Mouse (Mus musculus) heart, embryonic 10.5 days (tissue): ENCODE data around the gene Reps1. TPM values are rescaled to one million over a fixed set of nuclear protein-coding genes. Genes with fewer than 3 reads are reported as not detected.

Experiments
- DNase-seq: peaks from one replicate; pipeline ENCODE4 v3.0.0-alpha.2; 2017; ENCODE audit warnings: low spot score
- H3K27ac ChIP-seq: fragments of 300-500 bp; sonication (generic); 2 replicates; pipeline ENCODE4 v1.5.1; 2016; ENCODE audit warnings: mild to moderate bottlenecking
- H3K27me3 ChIP-seq: fragments of 300-500 bp; sonication (generic); 2 replicates; pipeline ENCODE4 v1.6.1; 2016; ENCODE audit warnings: mild to moderate bottlenecking; ENCODE audit not compliant: poor library complexity, insufficient read depth, severe bottlenecking
- H3K36me3 ChIP-seq: fragments of 300-500 bp; sonication (generic); 2 replicates; pipeline ENCODE4 v1.6.1; 2016; ENCODE audit warnings: mild to moderate bottlenecking, moderate library complexity
- H3K4me1 ChIP-seq: fragments of 300-500 bp; sonication (generic); 2 replicates; pipeline ENCODE4 v1.6.1; 2016; ENCODE audit warnings: mild to moderate bottlenecking
- H3K4me3 ChIP-seq: fragments of 300-500 bp; sonication (generic); 2 replicates; pipeline ENCODE4 v1.5.1; 2016; ENCODE audit warnings: mild to moderate bottlenecking, moderate library complexity
- H3K9me3 ChIP-seq: fragments of 300-500 bp; sonication (generic); 2 replicates; pipeline ENCODE4 v1.6.1; 2016; ENCODE audit warnings: mild to moderate bottlenecking, moderate library complexity
- WGBS: fragments of 180-500 bp; shearing (Covaris S2); methylation state at CpG from one replicate; pipeline ENCODE4 v1.1.7; 2016; 5-methylcytosine and 5-hydroxymethylcytosine counted together
- polyA plus RNA-seq: library from polyadenylated mRNA; unstranded; fragments of >200 nt; fragmentation: Nextera tagmentation; extraction: Ambion mirVana; gene quantifications from 2 replicates; pipeline ENCODE4 v1.2.1, GENCODE M21; 2016

The Reps1 gene
- polyA plus RNA-seq, 1 experiment from 2014 or later, result 10.6 TPM

GRCm38 (mm10) chr10:18046380-18046779, 9.3 kb upstream of the Reps1 start:
- DNase-seq, result no peak
- H3K27ac ChIP-seq, result no peak overlapping the region
- peaks cover 7% of the 10 kb centered on the region for H3K4me1 ChIP-seq
- no peaks in the 10 kb centered on the region for H3K9me3 ChIP-seq
- no peaks in the 10 kb centered on the region for H3K36me3 ChIP-seq
- H3K27me3 ChIP-seq, result no peaks in the 10 kb centered on the region
- H3K4me3 ChIP-seq, result no peak overlapping the region

DNA sequence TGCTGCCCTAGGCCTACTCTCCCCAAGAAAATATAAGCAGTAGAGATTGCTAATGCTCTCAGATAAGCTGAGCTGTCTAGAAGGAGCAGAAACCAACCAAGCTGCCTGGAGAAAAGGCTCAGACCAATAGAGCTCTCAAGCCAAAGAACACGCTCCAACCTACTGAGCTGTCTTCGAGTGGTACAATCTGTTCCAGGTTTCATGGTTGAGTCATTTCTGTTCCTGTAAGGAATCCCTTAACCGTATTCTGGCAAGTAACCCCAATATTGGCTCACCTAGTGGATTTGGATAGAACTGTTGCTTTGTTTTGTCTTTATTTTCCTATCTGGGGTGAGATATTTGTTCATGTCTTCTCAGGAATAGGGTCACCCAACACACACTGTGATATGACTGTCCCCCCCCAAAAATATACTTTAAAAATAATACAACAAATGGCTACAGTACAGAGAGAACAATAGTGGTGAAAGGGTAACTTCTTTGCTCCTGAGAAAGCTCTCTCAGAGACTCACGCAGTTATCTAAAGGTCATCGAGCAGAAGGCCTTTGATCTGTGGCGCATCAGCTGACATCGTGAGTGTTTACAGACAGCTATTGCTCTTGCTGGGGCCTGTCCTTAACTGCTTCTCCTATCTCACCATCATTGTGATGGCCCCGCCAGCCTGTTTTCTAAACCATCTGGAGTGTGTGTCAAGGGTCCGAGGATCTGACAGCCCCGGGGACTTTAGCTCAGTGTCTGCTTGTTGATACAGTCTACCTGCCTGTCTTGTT, 8.1 kb upstream of the Reps1 start:
- H3K36me3 ChIP-seq, result no peaks in the 10 kb centered on the region

GRCm38 (mm10) chr10:18055009-18055695, 509 bp upstream of the Reps1 start:
- no peaks in the 10 kb centered on the region for H3K27me3 ChIP-seq
- 3% methylated on average over 46 of the region's 61 CpGs for WGBS
- peak overlapping the region; percentile 97 for H3K27ac ChIP-seq
- peak overlapping the region; percentile 99 for H3K4me3 ChIP-seq
- peak; percentile 92 for DNase-seq
- no peaks in the 10 kb centered on the region for H3K9me3 ChIP-seq
- no peaks in the 10 kb centered on the region for H3K36me3 ChIP-seq
- H3K4me1 ChIP-seq, result peaks cover 36% of the 10 kb centered on the region

More for the DNA sequence above, 8.1 kb upstream of the Reps1 start:
- Histone ChIP-seq H3K27ac (no peak overlapping the region), H3K27me3 (no peaks in the 10 kb centered on the region), H3K4me1 (peaks cover 7% of the 10 kb centered on the region), H3K9me3 (no peaks in the 10 kb centered on the region), H3K4me3 (no peak overlapping the region)
- 42% methylated on average over 10 of the region's 10 CpGs for WGBS
- DNase-seq, result no peak

DNA sequence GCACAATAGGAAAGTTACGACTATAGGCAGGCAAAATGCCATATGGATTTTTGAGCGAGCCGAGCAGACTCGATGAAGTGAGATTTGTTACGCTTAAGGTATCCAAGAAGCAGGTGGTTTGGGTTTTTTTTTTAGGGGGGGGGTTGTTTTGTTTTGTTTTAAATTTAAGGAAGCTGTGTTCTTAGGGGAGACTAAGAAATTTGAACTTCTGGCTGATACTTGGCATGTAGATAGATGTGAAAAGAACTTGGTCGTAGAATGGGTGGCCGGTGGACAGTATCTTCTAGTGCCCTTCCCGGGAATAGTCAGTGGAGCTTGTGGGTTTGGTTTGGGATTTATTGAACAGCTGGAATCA, 707 bp downstream of the Reps1 start:
- 2% methylated on average over 8 of the region's 8 CpGs for WGBS
- Histone ChIP-seq H3K4me3 (peak overlapping the region; percentile 99), H3K27me3 (no peaks in the 10 kb centered on the region), H3K36me3 (no peaks in the 10 kb centered on the region), H3K9me3 (no peaks in the 10 kb centered on the region), H3K4me1 (peaks cover 39% of the 10 kb centered on the region), H3K27ac (peak overlapping the region; percentile 97)
- DNase-seq, result no peak

DNA sequence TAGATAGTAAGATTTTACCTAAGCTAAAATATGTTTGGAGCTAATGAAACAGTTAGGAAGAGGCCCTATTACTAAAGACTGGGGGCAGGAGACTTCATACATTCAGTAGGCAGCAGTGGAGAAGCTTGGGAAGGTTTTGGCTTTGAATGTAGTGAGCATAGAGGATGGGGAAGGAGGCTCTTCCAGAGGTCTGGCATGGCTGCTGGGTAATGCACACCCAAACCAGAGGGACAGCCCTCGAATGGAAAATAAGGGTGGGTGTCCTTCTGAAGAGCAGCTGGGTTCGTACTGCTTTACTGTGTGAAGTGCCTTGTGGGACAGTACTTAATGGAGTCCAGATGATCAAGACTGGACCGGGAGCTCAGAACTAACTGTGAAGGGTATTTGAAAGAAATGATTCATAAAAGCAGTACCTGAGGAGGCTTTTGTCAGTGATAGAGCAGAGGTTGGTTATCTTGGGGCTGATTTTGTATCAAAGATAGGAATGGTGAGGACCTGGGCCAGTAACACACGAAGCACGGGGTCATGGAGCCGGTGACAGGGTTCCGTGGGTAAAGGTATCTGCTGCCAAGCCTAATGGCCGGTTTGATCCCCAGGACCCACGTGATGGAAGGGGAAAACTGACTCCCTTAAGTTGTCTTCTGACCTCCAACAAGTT, 3.1 kb downstream of the Reps1 start:
- no peak overlapping the region for H3K27ac ChIP-seq

GRCm38 (mm10) chr10:18059807-18060206, 4.1 kb downstream of the Reps1 start:
- WGBS, result 70% methylated on average over 13 of the region's 13 CpGs
- Histone ChIP-seq H3K36me3 (no peaks in the 10 kb centered on the region), H3K27me3 (no peaks in the 10 kb centered on the region), H3K4me3 (no peak overlapping the region), H3K4me1 (peaks cover 40% of the 10 kb centered on the region), H3K27ac (no peak overlapping the region), H3K9me3 (no peaks in the 10 kb centered on the region)
- DNase-seq, result no peak

More for the DNA sequence above, 3.1 kb downstream of the Reps1 start:
- H3K4me3 ChIP-seq, result no peak overlapping the region
- H3K9me3 ChIP-seq, result no peaks in the 10 kb centered on the region
- no peaks in the 10 kb centered on the region for H3K36me3 ChIP-seq
- H3K4me1 ChIP-seq, result peaks cover 40% of the 10 kb centered on the region
- no peak for DNase-seq
- no peaks in the 10 kb centered on the region for H3K27me3 ChIP-seq
- 84% methylated on average over 9 of the region's 9 CpGs for WGBS

DNA sequence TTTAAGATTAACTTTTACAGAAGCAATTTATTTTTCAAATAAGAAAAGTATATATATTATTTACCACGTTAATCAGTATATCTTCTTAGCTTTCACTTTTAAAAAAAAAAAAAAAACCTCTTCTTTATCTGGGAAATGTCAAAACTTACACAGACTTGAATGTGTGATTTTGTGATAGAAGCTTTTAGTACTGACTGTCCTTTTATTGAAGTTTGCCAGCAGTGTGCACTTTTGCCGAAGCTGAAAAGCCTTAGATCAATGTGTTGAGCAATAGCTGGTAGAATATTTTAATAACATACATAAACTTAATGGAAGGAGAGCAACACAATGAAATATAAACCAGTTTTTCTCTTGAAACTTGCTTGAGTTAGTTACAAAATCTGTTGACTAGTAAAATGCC, 5.1 kb downstream of the Reps1 start:
- WGBS, result 92% methylated on average over 2 of the region's 2 CpGs

GRCm38 (mm10) chr10:18061533-18061932, 5.9 kb downstream of the Reps1 start:
- no peak for DNase-seq
- no peak overlapping the region for H3K4me3 ChIP-seq
- H3K27me3 ChIP-seq, result no peaks in the 10 kb centered on the region
- no peaks in the 10 kb centered on the region for H3K36me3 ChIP-seq
- no peaks in the 10 kb centered on the region for H3K9me3 ChIP-seq
- peaks cover 47% of the 10 kb centered on the region for H3K4me1 ChIP-seq
- H3K27ac ChIP-seq, result no peak overlapping the region
- WGBS, result 78% methylated on average over 4 of the region's 4 CpGs

More for the DNA sequence above, 5.1 kb downstream of the Reps1 start:
- peaks cover 40% of the 10 kb centered on the region for H3K4me1 ChIP-seq
- no peaks in the 10 kb centered on the region for H3K9me3 ChIP-seq
- no peaks in the 10 kb centered on the region for H3K27me3 ChIP-seq
- H3K4me3 ChIP-seq, result no peak overlapping the region
- H3K36me3 ChIP-seq, result no peaks in the 10 kb centered on the region
- H3K27ac ChIP-seq, result no peak overlapping the region
- DNase-seq, result no peak

DNA sequence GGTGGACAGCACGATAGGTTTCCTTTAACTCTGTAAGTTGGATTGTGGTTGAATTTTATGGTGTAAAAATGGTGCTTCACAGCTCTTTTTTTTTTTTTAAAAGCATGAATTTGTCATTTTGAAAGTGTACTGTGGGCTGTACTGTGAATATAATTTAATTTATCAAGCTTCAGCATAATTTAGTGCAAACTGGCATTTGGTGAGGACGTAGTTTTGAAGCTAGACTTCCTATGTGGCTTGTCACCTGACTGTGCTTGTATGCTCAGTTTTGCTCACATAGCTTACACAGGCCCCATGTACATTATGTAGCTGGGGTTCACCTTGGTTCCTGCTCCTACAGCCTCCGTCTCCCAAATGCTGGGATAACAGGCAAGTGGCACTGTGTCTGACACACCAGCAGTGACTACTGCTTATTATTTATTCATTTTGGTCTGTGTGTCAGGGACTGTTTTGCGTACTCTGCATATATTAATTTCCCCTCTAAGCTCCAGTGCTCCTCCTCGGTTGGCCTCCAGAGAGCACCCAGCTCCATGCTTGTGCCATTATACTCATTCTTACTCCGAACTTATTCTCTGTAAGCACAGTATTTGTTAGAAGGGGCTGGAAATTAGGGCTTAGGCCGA, 9.1 kb downstream of the Reps1 start:
- no peaks in the 10 kb centered on the region for H3K9me3 ChIP-seq
- H3K4me1 ChIP-seq, result peaks cover 51% of the 10 kb centered on the region
- no peak overlapping the region for H3K4me3 ChIP-seq
- WGBS, result 92% methylated on average over 7 of the region's 7 CpGs
- no peaks in the 10 kb centered on the region for H3K27me3 ChIP-seq
- no peak for DNase-seq
- no peaks in the 10 kb centered on the region for H3K36me3 ChIP-seq
- H3K27ac ChIP-seq, result no peak overlapping the region

GRCm38 (mm10) chr10:18066031-18066439, 10.4 kb downstream of the Reps1 start:
- no peaks in the 10 kb centered on the region for H3K27me3 ChIP-seq
- DNase-seq, result no peak
- H3K27ac ChIP-seq, result no peak overlapping the region
- H3K36me3 ChIP-seq, result no peaks in the 10 kb centered on the region
- 80% methylated on average over 10 of the region's 10 CpGs for WGBS
- H3K9me3 ChIP-seq, result no peaks in the 10 kb centered on the region
- peaks cover 58% of the 10 kb centered on the region for H3K4me1 ChIP-seq
- H3K4me3 ChIP-seq, result no peak overlapping the region

GRCm38 (mm10) chr10:18067761-18068446, 12.2 kb downstream of the Reps1 start:
- DNase-seq, result no peak
- WGBS, result 68% methylated on average over 10 of the region's 10 CpGs
- peak overlapping the region; percentile 67; the same call in 1 of the 2 replicates for H3K27ac ChIP-seq

GRCm38 (mm10) chr10:18068880-18069279, 13.2 kb downstream of the Reps1 start:
- H3K27ac ChIP-seq, result no peak overlapping the region; the same call in 1 of the 2 replicates
- H3K4me3 ChIP-seq, result no peak overlapping the region
- no peak for DNase-seq
- peaks cover 53% of the 10 kb centered on the region for H3K4me1 ChIP-seq
- no peaks in the 10 kb centered on the region for H3K27me3 ChIP-seq
- H3K9me3 ChIP-seq, result no peaks in the 10 kb centered on the region
- 71% methylated on average over 2 of the region's 2 CpGs for WGBS
- H3K36me3 ChIP-seq, result no peaks in the 10 kb centered on the region

More at GRCm38 (mm10) chr10:18067761-18068446, 12.2 kb downstream of the Reps1 start:
- Histone ChIP-seq H3K27me3 (no peaks in the 10 kb centered on the region), H3K36me3 (no peaks in the 10 kb centered on the region), H3K4me3 (no peak overlapping the region), H3K9me3 (no peaks in the 10 kb centered on the region), H3K4me1 (peaks cover 48% of the 10 kb centered on the region)
